Mouse (Mus musculus): Measurements from ENCODE around the gene Olfr836.
"Not testable (repeated sequence)": the region's sequence is repeated elsewhere in the genome, so short reads cannot be mapped to it uniquely, and the experiment has no call there.

Gene Olfr836

GRCm38 (mm10) chr9:19120082-19120481 lies at the start of gene Olfr836:
Gene Olfr836 (plus strand): TSS chr9:19120382.
- DNase-seq (ENCODE audit: low spot score in 2 of 2): no peak

DNA sequence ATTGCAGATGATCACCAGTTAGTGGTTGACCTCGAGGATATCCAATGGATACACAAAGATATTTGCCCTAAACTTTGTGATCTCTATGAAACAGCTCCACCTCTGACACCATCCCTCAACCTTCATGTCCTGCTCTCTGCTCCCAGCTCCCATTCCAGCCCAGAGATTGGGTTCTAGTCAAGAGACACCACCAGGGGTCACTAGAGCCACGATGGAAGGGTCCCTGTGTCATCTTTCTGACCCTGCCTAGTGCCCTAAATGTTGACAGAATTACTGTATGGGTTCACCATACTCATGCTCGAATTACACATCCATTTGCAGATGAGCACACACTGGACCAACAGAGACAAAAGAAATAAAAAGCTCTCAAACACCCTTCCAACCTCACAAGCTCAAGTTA lies 35.2 kb upstream of the Olfr836 start:
- no peak for DNase-seq (ENCODE audit: low spot score in 2 of 2)

DNA sequence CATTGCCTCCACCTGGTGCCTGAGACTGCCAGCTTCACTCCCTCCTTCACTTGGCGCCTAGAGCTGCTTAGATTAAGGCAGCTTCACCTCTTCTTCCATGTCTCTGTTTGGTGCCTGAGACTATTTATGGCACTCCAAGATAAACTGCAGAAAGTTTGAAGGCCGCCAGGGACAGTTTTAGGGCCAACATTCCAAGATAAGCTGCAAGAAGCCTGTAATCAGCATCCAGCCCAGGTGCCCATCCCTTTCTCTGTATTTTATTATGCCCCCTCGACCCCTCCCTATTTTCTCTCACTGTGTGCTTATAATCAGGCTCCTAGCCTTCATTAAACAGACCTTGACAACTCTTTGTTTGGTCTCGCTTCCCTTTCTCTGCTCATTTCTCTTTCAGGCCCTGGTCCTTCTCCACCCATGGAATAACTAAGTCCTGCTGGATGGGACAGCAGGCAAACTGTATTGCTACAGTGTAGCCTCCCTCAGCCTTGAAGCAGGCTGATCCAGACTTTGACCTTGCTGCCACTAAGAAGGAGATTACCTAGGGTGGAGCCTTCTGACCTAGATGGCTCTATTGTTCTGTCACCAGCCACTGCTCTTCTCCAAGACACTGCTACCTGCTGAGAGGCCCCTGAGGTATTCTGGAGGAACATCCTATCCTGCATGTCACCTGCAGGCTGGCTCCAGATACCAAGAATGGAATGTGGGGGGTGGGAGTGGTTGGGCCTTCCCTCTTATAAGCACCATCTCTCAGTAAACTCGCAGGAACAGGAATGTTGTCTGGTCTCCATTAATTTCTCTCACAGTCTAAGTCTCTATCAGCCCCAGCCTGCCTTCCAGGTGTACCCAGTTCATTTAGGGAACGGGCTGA lies 27.1 kb upstream of the Olfr836 start:
- not testable (repeated sequence) for DNase-seq (ENCODE audit: low spot score in 2 of 2)

GRCm38 (mm10) chr9:19097286-19097685 lies 22.9 kb upstream of the Olfr836 start:
- DNase-seq (ENCODE audit: low spot score in 2 of 2): no peak

- DNase-seq (ENCODE audit: low spot score in 2 of 2): no peak
Measured at GRCm38 (mm10) chr9:19136017-19136416, 15.8 kb downstream of the Olfr836 start, which contains the start of gene Olfr837. Gene Olfr837 (plus strand): TSS chr9:19136317.
